Mouse (Mus musculus) MEL (cell line): ENCODE measurements at regions not wholly inside any gene's neighbourhood (a gene's known extent, or its start where the extent isn't known, plus 50 kb on each side); places are given as distances from the start of the nearest gene placed in this dataset.

Experiments
- DNase-seq: peaks from one replicate; pipeline ENCODE4 v3.0.0; 2011; ENCODE audit warnings: low read depth, low spot score
- H3K27ac ChIP-seq: 2 replicates; pipeline ENCODE4 v1.5.1; 2012; ENCODE audit warnings: low read depth, mild to moderate bottlenecking, control low read depth, low read length, moderate library complexity; ENCODE audit not compliant: control insufficient read depth
- H3K27me3 ChIP-seq, 2 experiments: fragments of 150-350 bp in 1 of 2; sonication (generic) in 1 of 2; 2 replicates each; pipeline ENCODE4 v1.6.1; 2012; ENCODE audit warnings: low read length in 2 of 2, mild to moderate bottlenecking in 2 of 2, improper control_type of control experiment in 1 of 2, moderate library complexity in 1 of 2; ENCODE audit not compliant: insufficient read depth in 2 of 2, control insufficient read depth in 1 of 2
- H3K36me3 ChIP-seq, 2 experiments: 2 replicates each; pipeline ENCODE4 v1.6.1; 2012 to 2014; ENCODE audit warnings: low read length in 2 of 2, improper control_type of control experiment in 1 of 2, inconsistent platforms in 1 of 2, mild to moderate bottlenecking in 1 of 2; ENCODE audit not compliant: insufficient read depth in 2 of 2, control insufficient read depth in 1 of 2
- H3K4me1 ChIP-seq, 2 experiments: fragments of 150-350 bp in 1 of 2; sonication (generic) in 1 of 2; 2 replicates each; pipeline ENCODE4 v1.6.1; 2012; ENCODE audit warnings: low read length in 2 of 2, improper control_type of control experiment in 1 of 2, mild to moderate bottlenecking in 1 of 2; ENCODE audit not compliant: insufficient read depth in 2 of 2, control insufficient read depth in 1 of 2
- H3K4me3 ChIP-seq, 2 experiments: fragments of 150-350 bp in 1 of 2; sonication (generic) in 1 of 2; 2 replicates each; pipeline ENCODE4 v1.5.1; 2012; ENCODE audit warnings: low read depth in 2 of 2, low read length in 2 of 2, mild to moderate bottlenecking in 2 of 2, moderate library complexity in 2 of 2, control low read depth in 1 of 2, improper control_type of control experiment in 1 of 2; ENCODE audit not compliant: control insufficient read depth in 1 of 2, insufficient read depth in 1 of 2
- H3K79me2 ChIP-seq: 2 replicates; pipeline ENCODE4 v1.6.1; 2012; ENCODE audit warnings: mild to moderate bottlenecking, low read length, moderate library complexity; ENCODE audit not compliant: control insufficient read depth, poor library complexity, insufficient read depth
- H3K9ac ChIP-seq: 2 replicates; pipeline ENCODE4 v1.6.1; 2012; ENCODE audit warnings: low read depth, mild to moderate bottlenecking, control low read depth, low read length, moderate library complexity; ENCODE audit not compliant: control insufficient read depth, poor library complexity, severe bottlenecking
- H3K9me3 ChIP-seq: fragments of 150-350 bp; sonication (generic); replicated peaks from 2 replicates; pipeline ENCODE4 v1.6.1; 2012; ENCODE audit warnings: mild to moderate bottlenecking, low read length, improper control_type of control experiment, moderate library complexity; ENCODE audit not compliant: insufficient read depth
- CHD1 ChIP-seq: IDR thresholded peaks from 2 replicates; pipeline ENCODE4 v1.6.1; 2012; ENCODE audit warnings: low read depth, mild to moderate bottlenecking, inconsistent platforms, low read length, improper control_type of control experiment
- CTCF ChIP-seq, 3 experiments: IDR thresholded peaks in 2 of 3; conservative IDR thresholded peaks in 1 of 3; 2 replicates each; pipeline ENCODE4 v1.5.1; 2011 to 2012; ENCODE audit warnings: low read length in 3 of 3, low read depth in 2 of 3, mild to moderate bottlenecking in 2 of 3, improper control_type of control experiment in 1 of 3, inconsistent platforms in 1 of 3, mixed read lengths in 1 of 3, moderate library complexity in 1 of 3; ENCODE audit not compliant: control insufficient read depth in 1 of 3, insufficient read depth in 1 of 3, poor library complexity in 1 of 3, severe bottlenecking in 1 of 3
- E2F4 ChIP-seq: IDR thresholded peaks from 2 replicates; pipeline ENCODE4 v1.6.1; 2011; ENCODE audit warnings: low read depth, low read length, improper control_type of control experiment, borderline replicate concordance
- ELF1 ChIP-seq: IDR thresholded peaks from 2 replicates; pipeline ENCODE4 v1.6.1; 2014; ENCODE audit warnings: low read depth, mild to moderate bottlenecking, inconsistent platforms, low read length, improper control_type of control experiment, moderate library complexity
- EP300 ChIP-seq, 2 experiments: IDR thresholded peaks; 2 replicates each; pipeline ENCODE4 v1.6.1; 2011; ENCODE audit warnings: improper control_type of control experiment in 2 of 2, low read length in 2 of 2, low read depth in 1 of 2, mild to moderate bottlenecking in 1 of 2
- ETS1 ChIP-seq: IDR thresholded peaks from 2 replicates; pipeline ENCODE4 v1.6.1; 2012; ENCODE audit warnings: low read depth, mild to moderate bottlenecking, inconsistent platforms, low read length, improper control_type of control experiment, moderate library complexity
- GATA1 ChIP-seq: IDR thresholded peaks from 2 replicates; pipeline ENCODE4 v1.6.1; 2011; ENCODE audit warnings: low read depth, low read length, improper control_type of control experiment
- JUND ChIP-seq: IDR thresholded peaks from 2 replicates; pipeline ENCODE4 v1.6.1; 2011; ENCODE audit warnings: low read depth, mild to moderate bottlenecking, improper control_type of control experiment, low read length
- MAZ ChIP-seq: IDR thresholded peaks from 2 replicates; pipeline ENCODE4 v1.6.1; 2012; ENCODE audit warnings: low read depth, mild to moderate bottlenecking, inconsistent platforms, low read length, improper control_type of control experiment
- MXI1 ChIP-seq: IDR thresholded peaks from 2 replicates; pipeline ENCODE4 v1.6.1; 2011; ENCODE audit warnings: mild to moderate bottlenecking, low read depth, low read length, improper control_type of control experiment
- MYB ChIP-seq: IDR thresholded peaks from 2 replicates; pipeline ENCODE4 v1.6.1; 2011; ENCODE audit warnings: mild to moderate bottlenecking, low read depth, low read length, improper control_type of control experiment
- RAD21 ChIP-seq: IDR thresholded peaks from 2 replicates; pipeline ENCODE4 v1.6.1; 2011; ENCODE audit warnings: mild to moderate bottlenecking, low read depth, low read length, improper control_type of control experiment
- RCOR1 ChIP-seq: IDR thresholded peaks from 2 replicates; pipeline ENCODE4 v1.6.1; 2012; ENCODE audit warnings: low read depth, mild to moderate bottlenecking, inconsistent platforms, low read length, improper control_type of control experiment
- SIN3A ChIP-seq: IDR thresholded peaks from 2 replicates; pipeline ENCODE4 v1.6.1; 2012; ENCODE audit warnings: low read length, improper control_type of control experiment, inconsistent platforms
- SMC3 ChIP-seq: IDR thresholded peaks from 2 replicates; pipeline ENCODE4 v1.6.1; 2011; ENCODE audit warnings: low read depth, low read length, improper control_type of control experiment
- USF1 ChIP-seq: IDR thresholded peaks from 2 replicates; pipeline ENCODE4 v1.6.1; 2014; ENCODE audit warnings: low read depth, mild to moderate bottlenecking, inconsistent platforms, low read length, improper control_type of control experiment, moderate library complexity
- USF2 ChIP-seq, 2 experiments: IDR thresholded peaks; 2 replicates each; pipeline ENCODE4 v1.6.1; 2011 to 2012; ENCODE audit warnings: improper control_type of control experiment in 2 of 2, low read length in 2 of 2, borderline replicate concordance in 1 of 2, inconsistent platforms in 1 of 2, low read depth in 1 of 2, mild to moderate bottlenecking in 1 of 2; ENCODE audit not compliant: insufficient read depth in 1 of 2
- ZC3H11A ChIP-seq: IDR thresholded peaks from 2 replicates; pipeline ENCODE4 v1.6.1; 2012; ENCODE audit warnings: low read depth, mild to moderate bottlenecking, inconsistent platforms, low read length, improper control_type of control experiment
- ZNF384 ChIP-seq: IDR thresholded peaks from 2 replicates; pipeline ENCODE4 v1.6.1; 2012; ENCODE audit warnings: low read depth, mild to moderate bottlenecking, inconsistent platforms, low read length, improper control_type of control experiment

GRCm38 (mm10) chr8:30682169-30682568 lies 2746.3 kb upstream of the 5930422O12Rik start:
- Histone ChIP-seq H3K27me3 (no peaks in the 10 kb centered on the region), H3K4me1 (no peaks in the 10 kb centered on the region), H3K27ac (no peak overlapping the region), H3K36me3 (no peaks in the 10 kb centered on the region), H3K4me3 (no peak overlapping the region), H3K9me3 (no peaks in the 10 kb centered on the region), H3K79me2 (no peaks in the 10 kb centered on the region), H3K9ac (no peak overlapping the region)
- DNase-seq: no peak
- TF ChIP-seq ZNF384: no peak
- no peak for TF ChIP-seq CHD1
- TF ChIP-seq CTCF (IDR thresholded peaks at IDR 0.05 in 2 of 3, conservative IDR thresholded peaks at IDR 0.05 in 1 of 3; ENCODE audit: control insufficient read depth in 1 of 3, insufficient read depth in 1 of 3, low read depth in 2 of 3, low read length in 3 of 3, poor library complexity in 1 of 3, severe bottlenecking in 1 of 3): no peak
- no peak for TF ChIP-seq USF1
- no peak for TF ChIP-seq USF2 (IDR thresholded peaks at IDR 0.05; ENCODE audit: borderline replicate concordance in 1 of 2, insufficient read depth in 1 of 2, low read depth in 1 of 2, low read length in 2 of 2)

GRCm38 (mm10) chr8:30686539-30686938 lies 2742.0 kb upstream of the 5930422O12Rik start:
- no peak overlapping the region for H3K9ac ChIP-seq
- H3K27ac ChIP-seq: no peak overlapping the region
- H3K9me3 ChIP-seq: no peaks in the 10 kb centered on the region
- no peaks in the 10 kb centered on the region for H3K4me1 ChIP-seq
- H3K79me2 ChIP-seq: no peaks in the 10 kb centered on the region
- DNase-seq: no peak
- no peaks in the 10 kb centered on the region for H3K27me3 ChIP-seq
- no peaks in the 10 kb centered on the region for H3K36me3 ChIP-seq
- H3K4me3 ChIP-seq: no peak overlapping the region
- TF ChIP-seq MYB: no peak

DNA sequence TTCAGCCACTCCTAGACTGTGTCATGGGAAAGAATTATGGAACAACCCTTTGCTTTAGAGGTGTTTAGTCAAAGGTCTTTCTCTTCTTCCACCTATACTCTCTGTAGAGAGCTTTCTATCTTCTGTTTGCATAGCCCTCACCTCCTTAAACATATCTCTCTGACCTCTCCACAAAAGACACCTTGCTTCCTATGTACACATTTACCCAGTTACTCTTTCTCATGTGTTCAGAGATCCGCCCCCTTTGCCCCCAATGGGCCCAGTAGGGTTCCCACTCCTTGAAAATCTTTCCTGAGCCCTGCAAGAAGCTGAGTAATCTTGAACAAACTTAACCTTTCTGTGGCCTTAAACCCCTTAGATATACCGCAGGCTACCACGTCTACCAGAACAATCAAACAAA lies 2734.4 kb upstream of the 5930422O12Rik start:
- H3K79me2 ChIP-seq: no peaks in the 10 kb centered on the region
- H3K4me1 ChIP-seq: no peaks in the 10 kb centered on the region
- TF ChIP-seq USF1 (no peak), SMC3 (no peak), USF2 (IDR thresholded peaks at IDR 0.05; ENCODE audit: borderline replicate concordance in 1 of 2, insufficient read depth in 1 of 2, low read depth in 1 of 2, low read length in 2 of 2) (no peak), ZC3H11A (no peak), E2F4 (no peak), MAZ (no peak), JUND (no peak), EP300 (IDR thresholded peaks at IDR 0.05; ENCODE audit: low read depth in 1 of 2, low read length in 2 of 2) (no peak), ELF1 (no peak), MXI1 (no peak), GATA1 (no peak), RAD21 (no peak), RCOR1 (no peak), ETS1 (no peak), CHD1 (no peak), SIN3A (no peak)
- no peak for DNase-seq
- no peak overlapping the region for H3K9ac ChIP-seq
- H3K27ac ChIP-seq: no peak overlapping the region
- no peak overlapping the region for H3K4me3 ChIP-seq
- no peaks in the 10 kb centered on the region for H3K9me3 ChIP-seq
- H3K36me3 ChIP-seq: no peaks in the 10 kb centered on the region
- H3K27me3 ChIP-seq: no peaks in the 10 kb centered on the region
